Mouse (Mus musculus): ENCODE data around the gene Cbx7.
A peak's percentile ranks its signal among the peaks of the same experiment; 100 is the strongest.
"Not testable (repeated sequence)": the region's sequence is repeated elsewhere in the genome, so short reads cannot be mapped to it uniquely, and the experiment has no call there.

The Cbx7 gene

DNA sequence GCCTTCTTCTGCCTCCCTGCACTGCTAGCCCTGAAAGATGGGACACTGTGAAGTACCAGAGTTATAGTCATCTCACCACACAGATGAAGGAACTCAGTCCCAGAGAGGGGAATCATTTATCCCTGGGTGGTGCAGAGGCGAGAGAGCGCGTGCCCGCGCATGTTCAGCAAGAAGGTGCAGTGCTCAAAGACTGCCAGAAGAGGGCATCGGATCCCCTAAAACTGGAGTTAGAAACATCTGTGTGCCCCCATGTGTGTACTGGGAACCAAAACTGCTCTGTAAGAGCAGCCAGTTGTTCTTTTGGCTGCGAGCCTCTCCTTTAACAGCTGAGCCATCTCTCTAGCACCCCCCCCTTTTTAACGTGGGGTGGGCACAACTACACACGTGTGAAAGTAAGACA is 24.1 kb downstream of the Cbx7 start:
- DNase-seq = peak in 1 of 2 experiments; percentile 51

DNA sequence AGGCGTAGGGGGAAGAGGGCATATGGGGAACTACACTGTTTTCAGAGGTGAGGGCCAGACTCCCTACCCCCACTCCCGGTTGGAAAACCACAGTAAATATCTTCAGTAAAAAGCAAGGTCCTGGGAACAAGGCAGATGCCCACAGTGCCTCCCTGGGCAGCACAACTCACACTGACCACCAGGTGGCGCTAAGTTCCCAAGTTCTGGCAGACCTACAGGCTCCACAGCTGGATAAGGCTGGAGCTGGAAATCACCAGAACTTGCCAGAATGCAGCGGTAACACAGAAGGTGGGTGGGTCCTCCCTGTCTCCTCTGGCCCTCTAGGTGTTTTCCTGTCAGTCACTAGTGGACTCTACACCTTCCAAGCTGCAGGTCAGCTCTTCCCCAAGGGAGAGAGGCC is 24.9 kb downstream of the Cbx7 start:
- peak; percentile 90 to 94 for DNase-seq

DNA sequence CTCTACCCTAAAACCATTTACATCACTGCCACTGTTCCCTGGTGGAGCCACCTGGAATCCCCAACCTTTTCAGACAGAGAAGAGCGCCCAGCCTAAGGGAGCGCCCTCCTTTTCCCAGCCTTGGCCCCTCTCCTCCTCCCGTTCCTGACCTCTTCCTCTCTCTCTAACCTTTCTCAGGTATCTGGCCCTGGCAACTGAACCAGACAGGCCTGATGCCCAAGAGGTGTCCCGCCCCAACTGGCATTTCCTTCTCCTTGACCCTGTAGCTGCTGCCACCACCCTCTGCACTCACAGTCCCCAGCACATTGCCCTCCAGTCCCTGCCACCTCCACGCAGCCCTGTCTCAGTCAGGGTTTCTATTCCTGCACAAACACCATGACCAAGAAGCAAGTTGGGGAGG is 26.0 kb downstream of the Cbx7 start:
- DNase-seq = no peak

DNA sequence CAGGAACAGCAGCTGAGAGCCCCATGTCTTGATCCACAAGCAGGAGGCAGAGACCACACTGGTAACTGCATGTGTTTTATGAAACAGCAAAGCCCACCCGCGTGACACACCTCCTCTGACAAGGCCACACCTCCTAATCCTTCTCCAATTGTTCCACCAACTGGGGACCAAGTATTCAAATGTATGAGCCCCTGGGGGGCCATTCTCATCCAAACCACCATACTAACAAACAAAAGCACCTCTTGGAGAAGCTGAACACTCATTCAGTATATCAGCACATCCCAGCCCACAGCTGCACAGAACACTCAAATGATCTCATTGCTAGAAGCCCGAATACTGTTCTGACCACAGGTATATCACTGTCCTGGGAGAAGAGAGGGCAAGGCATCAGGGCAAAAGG is 27.3 kb downstream of the Cbx7 start:
- no peak for DNase-seq

DNA sequence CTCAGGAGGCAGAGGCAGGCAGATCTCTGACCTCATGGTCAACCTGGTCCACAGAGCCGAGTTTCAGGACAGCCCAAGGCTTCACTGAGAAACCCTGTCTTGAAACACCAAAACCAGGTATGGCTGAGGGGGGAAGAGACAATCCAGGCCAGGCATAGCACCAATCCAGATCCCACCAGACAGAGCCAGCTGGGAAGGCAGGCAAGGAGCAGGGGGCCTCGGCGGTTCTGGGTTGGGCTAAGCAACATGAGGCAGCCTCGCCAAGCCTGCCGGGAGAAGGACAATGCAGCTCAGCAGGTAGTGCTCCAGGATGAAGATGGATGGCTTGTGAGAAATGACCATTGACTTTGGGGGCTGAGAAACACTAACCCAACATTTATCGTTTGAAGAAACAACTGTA is 28.4 kb downstream of the Cbx7 start:
- no peak for DNase-seq

DNA sequence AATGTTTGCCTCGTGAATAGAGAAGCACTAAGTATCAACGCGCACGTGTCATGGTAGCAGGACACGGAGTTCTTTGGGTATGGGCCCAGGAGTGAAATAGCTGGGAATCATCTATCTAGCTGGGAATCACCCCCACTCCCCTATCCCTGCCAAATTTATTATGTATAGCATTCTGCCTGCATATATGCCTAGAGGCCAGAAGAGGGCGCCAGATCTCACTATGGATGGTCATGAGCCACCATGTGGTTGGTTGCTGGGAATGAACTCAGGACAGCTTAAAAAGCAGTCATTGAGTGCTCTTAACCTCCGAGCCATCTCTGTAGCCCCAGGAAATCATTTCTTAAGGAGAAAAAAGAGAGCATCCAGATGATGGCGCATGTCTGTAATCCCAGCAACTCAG is 30.0 kb downstream of the Cbx7 start:
- DNase-seq = peak in 1 of 2 experiments; percentile 60

DNA sequence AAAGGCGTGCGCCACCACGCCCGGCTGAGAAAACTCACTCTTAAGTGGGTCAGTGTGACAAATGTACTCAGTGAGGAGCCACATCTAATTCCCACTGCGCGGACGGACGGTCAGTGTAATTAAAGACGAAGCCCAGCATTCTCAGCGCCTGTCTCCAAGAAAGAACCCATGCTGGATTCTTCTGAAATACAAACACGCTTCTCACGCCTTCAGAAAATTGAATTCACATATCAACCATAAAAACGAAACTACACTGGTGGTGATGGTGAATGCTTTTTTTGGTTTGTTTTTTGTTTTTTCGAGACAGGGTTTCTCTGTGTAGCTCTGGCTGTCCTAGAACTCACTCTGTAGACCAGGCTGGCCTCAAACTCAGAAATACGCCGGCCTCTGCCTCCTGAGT is 31.0 kb downstream of the Cbx7 start:
- DNase-seq = no peak

DNA sequence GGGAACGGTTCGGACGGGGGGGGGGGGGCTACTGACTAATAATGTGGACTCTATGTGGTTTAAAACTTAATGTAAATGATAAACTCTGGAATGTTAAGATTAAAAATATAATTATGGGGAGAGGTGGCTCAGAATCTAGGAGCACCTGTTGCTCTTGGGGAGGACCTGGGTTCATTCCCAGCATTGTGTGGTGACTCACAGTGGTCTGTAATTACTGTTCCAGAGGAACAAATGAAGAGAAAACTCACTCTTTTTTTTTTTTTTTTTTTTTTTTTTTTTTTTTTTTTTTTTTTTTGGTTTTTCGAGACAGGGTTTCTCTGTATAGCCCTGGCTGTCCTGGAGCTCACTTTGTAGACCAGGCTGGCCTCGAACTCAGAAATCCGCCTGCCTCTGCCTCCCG is 31.4 kb downstream of the Cbx7 start:
- DNase-seq = not testable (repeated sequence)

DNA sequence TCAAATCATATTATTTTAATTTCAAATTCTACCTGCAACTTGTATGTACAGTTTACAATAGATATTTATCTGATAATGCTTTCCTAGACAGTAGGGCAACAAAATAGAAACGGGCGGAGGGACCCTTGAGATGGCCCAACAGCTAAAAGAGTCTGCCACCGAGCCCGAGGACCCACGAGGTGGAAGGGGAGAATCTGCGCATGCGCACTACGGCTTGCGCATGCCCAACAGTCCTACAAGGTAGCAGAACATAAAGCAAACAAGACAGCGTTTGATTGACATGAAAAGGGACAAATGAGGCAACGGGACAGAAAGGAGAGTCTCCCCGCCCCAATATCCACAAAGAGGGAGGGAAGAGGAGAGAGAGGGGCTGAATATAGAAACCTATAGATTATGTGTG is 31.9 kb downstream of the Cbx7 start:
- no peak for DNase-seq

DNA sequence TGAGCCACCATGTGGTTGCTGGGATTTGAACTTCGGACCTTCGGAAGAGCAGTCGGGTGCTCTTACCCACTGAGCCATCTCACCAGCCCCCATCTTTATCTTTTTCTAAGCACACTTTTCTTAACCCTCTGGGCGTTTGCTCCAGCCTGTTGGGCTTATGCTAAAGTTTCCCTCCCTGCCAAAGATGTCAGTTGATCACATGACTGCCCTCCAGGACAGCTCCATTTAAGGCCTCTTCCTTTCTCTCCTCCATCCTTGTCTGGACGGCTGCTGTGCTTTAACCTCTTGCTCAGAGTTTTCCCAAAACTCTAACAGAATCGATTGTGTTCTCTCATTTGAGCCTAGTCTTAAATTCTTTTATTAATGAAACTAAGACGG is 34.6 kb downstream of the Cbx7 start:
- no peak for DNase-seq

DNA sequence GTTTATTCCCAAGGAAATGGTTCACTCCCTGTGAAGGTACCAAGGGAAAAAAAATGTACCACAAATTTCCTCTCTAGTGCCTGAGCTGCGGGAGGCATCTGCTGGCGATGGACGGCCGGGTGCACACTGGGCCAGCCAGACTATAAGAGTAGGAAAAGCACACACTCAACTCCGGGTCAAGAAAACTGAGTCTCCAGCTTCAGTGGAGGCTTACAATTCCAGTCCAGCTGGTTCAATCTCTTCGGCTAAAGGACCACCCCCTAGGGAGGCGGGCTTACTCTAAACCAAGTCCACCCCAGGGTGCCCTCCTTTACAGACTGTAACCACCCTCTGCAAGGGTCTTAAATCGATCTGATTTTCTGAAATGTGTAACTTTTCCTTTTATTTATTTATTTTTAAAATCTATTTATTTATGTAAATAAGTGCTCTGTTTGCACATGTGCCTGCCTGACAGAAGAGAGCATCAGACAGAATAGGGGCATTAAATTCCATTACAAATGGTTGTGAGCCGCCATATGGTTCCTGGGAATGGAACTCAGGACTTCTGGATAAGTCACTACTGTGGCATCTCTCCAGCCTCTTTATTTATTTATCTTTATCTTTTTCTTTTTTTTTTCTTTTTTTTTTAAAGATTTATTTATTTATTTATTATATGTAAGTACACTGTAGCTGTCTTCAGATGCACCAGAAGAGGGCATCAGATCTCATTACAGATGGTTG is 35.1 kb downstream of the Cbx7 start:
- DNase-seq = no peak

DNA sequence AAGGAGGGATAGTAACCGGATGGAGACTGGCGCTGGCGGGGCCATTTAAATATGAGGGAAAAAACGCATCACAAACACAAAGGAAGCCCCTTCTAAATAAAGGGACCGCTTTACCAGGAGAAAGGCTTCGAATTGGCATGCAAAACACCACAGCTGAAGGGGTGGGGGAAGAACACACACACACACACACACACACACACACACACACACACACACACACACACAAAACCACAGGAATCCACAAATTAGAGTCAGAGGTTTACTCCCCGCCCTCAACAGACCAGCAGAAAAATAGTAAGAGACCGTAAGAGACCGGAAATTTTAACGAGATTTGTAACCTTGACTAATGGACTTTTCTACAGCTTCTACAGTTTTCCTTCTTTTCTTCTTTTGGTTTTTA is 36.1 kb downstream of the Cbx7 start:
- DNase-seq = no peak

DNA sequence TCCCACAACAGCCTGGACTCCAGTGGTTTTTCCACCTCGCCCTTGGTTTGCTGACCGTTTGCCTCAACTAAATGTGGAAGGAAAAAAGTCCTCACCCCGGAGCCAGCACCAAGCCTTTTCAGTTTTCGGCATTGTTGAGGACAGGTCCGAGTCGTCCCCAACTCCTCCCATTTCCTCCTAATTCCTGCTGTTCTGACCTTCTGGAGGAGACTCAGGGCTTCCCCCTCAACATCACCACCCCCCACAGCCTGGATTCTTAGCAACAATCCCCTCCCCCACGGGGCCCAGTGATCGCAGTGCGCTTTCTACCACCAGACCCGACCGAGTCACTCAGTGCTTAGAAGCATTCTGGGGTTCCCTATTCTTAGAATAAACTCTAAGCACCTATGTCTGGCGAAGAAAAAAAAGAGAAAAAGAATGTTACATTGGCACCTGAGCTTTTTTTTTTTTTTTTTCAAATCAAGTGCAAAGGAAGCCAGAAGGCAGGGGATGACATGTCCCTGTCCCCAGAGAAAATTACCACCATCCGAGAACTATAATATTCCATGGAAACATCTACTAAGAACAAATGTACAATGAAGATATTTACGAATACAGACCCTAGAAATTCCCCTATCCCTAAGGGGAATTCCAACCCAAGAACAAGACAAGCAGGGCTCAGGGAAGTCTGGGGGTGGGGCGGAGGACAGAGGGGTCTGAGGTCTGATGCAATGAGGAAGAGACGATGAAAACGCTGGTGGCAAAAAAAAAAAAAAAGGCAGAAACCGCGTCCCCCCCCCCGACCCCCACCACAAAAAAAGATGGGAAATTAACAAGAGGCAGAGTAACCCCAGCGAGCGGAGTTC is 37.0 kb downstream of the Cbx7 start:
- no peak for DNase-seq

DNA sequence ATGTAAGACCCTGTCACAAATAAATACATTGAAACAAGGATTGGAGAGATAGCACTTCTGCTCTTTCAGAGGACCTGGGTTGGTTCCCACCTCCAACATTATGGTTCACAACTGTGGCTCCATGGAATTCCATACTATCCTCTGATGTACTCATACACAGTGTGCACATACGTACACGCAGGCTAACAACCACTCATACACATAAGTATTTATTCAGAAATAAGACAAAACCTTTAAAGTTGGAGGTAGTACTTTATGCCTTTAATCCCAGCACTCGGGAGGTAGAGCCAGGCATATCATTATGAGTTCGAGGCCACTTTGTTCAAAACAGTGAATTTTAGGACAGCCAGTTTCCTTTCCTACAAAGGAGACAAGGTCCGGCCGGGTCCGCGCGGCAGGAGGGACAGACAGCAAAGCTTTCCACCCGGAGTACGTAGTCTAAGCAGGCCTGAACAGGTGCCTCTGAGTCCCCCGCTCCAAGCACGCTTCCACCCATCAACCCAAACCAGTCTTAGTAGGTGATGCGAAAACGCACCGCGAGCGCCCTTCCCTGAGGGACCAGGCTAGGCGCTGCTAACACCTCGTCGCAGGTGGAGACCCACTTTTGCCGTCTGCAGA is 37.8 kb downstream of the Cbx7 start:
- no peak for DNase-seq

DNA sequence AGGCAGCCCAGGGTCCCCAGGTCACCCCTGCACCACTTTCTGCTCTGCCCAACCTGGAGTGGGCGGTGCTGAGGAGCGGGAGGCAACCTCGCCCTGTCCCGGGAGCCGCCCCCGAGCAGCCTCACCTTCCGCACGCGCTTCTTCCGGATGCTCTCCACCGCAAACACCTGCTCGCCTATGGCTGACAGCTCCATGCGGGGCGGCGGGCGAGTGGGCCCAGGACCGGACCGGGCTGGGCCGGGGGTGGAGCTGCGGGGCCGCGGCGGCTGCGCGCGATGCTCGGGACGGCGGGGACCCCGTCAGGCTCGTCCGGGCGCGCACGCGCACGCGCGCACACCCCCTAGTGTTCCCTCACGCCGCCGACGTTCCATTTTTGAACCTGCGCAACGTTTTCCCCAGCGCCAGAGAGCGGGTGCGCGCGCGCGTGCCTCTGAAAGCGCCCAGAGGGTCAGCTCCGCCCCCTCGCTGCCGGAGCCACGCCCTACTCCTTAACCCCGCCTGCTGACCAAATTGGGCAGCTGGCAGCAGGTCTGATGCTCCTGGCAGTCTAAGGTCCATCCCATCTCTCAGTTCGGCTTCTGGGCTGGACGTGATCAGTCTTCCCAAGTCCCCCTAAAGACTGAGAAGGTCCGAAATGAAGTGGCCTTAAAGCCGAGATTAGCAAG is 38.5 kb downstream of the Cbx7 start:
- DNase-seq = peak; percentile 95 to 96

DNA sequence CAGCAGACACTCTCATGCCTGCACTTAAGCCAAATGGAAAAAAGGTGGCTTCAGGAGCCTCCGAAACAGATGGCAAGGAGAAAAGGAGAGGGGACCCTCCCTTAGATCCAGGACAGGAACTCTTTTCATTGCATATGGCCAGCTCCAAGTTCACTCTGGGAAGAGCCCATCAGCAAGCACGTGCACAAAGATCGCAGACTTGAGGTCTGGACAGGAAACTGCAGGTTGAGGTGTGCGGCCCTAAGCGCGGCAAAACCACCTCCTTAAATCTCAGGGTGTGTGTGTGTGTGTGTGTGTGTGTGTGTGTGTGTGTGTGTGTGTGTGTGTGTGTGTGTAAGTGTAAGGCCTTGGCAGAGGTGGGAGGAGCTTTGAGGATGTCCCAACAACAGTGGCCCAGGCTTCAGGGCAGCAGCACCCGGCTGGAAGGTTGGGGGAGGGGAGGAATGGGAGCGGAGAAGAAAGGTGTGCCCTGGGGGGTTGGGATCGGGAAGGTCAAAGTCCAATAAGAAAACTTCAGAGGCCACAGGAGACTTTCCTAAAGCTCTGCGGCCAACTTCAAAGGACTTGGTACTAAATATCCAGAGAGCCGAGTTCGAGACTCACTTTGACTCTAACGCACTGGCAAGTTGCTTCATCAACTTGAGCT is 39.3 kb downstream of the Cbx7 start:
- DNase-seq = peak; percentile 63 to 81

DNA sequence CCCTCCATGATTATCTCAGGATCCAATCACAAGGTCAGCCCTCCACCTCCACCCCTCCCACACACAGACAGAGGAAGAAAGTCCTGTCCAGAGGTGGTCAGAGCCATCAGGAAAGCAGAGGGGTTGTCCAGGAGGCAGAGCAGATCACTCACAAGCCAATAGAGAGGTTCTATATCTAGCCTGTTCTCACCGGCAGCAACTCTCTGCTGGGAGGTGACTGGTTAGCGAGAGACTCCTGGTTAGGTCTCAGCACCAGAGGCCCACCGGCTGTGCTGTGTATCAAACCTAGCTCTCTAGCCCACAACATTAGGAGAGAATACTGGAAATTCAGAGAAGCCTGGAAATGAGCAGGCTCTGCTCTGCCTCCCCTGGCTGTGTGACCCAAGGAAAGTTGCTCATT is 41.2 kb downstream of the Cbx7 start:
- DNase-seq = no peak

DNA sequence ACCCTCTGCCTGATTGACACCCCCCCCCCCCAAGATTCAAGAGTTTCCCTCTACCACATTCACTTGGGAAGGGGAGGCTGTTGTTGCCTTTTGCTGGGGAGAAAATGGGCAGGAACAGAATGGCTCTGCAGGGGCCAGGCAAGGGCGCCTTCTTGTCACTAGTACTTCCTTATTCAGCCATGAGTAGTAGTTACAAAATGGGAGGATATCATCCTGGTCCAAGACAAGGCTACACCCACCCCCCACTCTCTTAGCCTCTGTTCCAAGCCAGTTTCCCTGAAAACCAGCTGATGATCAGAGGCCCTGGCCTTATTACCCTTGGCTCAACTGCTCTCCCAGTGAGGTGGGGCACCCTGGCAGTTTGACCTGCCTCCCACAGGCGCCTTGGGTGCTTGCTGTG is 42.2 kb downstream of the Cbx7 start:
- no peak for DNase-seq

DNA sequence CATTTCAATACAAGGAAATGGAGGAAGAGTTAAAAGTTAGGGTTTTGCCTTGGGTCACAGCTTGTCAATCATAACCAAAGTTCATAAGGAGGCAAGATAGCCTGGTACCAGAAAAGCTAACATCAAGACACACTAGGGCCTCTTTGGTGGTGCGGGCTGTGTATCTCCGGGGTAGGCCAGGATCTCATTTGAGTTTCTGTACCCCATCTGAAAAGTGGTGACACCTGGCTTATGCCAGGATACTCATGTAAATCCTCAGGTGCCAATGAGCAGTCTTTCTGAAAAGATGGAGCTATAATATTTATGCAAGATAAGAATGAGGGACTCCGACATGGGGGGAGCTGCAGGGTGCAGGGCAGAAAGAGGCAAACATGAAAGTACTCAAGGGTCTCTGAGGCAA is 42.6 kb downstream of the Cbx7 start:
- no peak for DNase-seq

DNA sequence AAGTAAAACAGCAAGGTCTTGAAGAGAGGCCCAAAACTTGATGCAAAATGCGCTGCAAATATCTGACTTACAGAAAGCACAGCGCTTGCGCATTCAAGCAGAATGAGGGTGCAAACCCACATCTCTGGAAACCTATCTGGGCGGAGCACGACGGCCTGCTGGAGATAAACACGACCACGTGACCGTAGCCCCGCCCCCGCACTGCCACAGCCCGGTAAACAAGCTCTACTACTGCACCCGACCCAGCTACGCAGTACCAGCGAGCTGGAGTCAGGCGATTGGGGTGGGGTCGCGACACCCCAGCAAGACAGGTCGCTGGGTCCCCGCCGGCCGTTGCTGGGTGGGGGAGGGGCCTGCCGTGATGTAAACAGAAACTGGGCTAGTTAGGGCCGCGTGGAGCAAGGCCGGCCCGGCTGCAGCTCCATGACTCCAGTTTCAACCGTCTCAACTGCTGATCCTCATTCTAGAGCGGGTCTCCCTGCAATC is 43.2 kb downstream of the Cbx7 start:
- DNase-seq = peak; percentile 98 to 100

DNA sequence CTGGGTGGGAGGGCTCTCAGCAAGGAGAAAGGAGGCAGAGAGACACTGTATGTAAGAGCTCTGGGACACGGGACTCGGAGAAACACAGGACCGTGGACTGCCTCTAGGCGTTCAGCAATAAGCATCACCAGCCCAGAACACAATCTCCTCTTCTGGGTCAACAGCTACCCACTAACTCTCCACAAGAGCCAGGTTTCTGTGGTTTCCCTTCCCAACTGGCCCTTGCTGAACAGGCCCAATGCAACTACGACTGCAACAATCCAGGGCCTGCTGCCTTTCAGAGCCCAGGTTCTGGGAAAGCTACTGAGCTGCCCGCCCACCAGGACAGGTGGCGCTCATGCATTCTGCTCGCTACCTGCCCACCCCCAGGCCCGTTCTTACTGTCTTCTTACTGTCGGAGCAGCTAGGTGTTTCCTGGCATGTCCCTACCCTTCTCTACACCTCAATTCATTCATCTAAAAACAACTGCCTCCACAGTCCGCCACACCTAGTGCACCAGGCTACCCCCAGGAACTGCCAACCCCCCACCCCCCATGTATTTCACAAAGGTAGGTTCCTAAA is 44.0 kb downstream of the Cbx7 start:
- DNase-seq = no peak

DNA sequence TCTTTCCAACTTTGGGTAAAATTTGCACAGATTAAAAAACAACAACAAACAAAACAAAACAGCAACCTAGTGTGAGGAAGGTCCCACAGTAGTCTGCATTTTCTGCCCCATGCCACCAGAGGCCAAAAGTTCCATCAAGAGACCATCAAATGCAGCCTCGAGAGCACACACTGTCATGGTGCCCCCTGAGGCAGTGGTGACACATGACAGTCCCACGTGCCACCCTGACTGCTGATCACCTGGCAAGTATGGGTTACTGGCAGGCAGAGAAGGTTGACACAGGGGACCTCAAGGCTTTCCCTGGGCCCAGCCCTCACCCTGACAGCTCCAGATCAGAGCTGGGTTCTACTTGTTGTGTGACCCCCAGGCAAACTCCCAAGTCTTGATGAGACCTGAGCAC is 51.1 kb downstream of the Cbx7 start:
- no peak for DNase-seq

All from kidney, postnatal 25 days (tissue).